Mouse (Mus musculus): ENCODE results near the gene Ugt1a9.
"Not testable (repeated sequence)": the region's sequence is repeated elsewhere in the genome, so short reads cannot be mapped to it uniquely, and the experiment has no call there.

The Ugt1a9 gene

GRCm38 (mm10) chr1:88105656-88106055, 35.1 kb downstream of the Ugt1a9 start:
- no peak for DNase-seq (ENCODE audit: low spot score in 2 of 2)

GRCm38 (mm10) chr1:88109027-88109557, 38.5 kb downstream of the Ugt1a9 start:
- DNase-seq (ENCODE audit: low spot score in 2 of 2): not testable (repeated sequence)

- not testable (repeated sequence) for DNase-seq (ENCODE audit: low spot score in 2 of 2)
Measured at GRCm38 (mm10) chr1:88109604-88110003, 39.0 kb downstream of the Ugt1a9 start.

- not testable (repeated sequence) for DNase-seq (ENCODE audit: low spot score in 2 of 2)
Measured at GRCm38 (mm10) chr1:88112769-88113168, 42.2 kb downstream of the Ugt1a9 start.

- not testable (repeated sequence) for DNase-seq (ENCODE audit: low spot score in 2 of 2)
Measured at GRCm38 (mm10) chr1:88120550-88120949, 50.0 kb downstream of the Ugt1a9 start.

- peak in 1 of 2 experiments; percentile 30 for DNase-seq (ENCODE audit: low spot score in 2 of 2)
Measured at GRCm38 (mm10) chr1:88121521-88121920, 50.9 kb downstream of the Ugt1a9 start.

GRCm38 (mm10) chr1:88125827-88126360, 55.3 kb downstream of the Ugt1a9 start:
- not testable (repeated sequence) for DNase-seq (ENCODE audit: low spot score in 2 of 2)

GRCm38 (mm10) chr1:88129091-88129490, 58.5 kb downstream of the Ugt1a9 start:
- not testable (repeated sequence) for DNase-seq (ENCODE audit: low spot score in 2 of 2)

GRCm38 (mm10) chr1:88130223-88130622, 59.6 kb downstream of the Ugt1a9 start:
- not testable (repeated sequence) for DNase-seq (ENCODE audit: low spot score in 2 of 2)

GRCm38 (mm10) chr1:88133908-88134456, 63.4 kb downstream of the Ugt1a9 start:
- DNase-seq (ENCODE audit: low spot score in 2 of 2): no peak

- DNase-seq (ENCODE audit: low spot score in 2 of 2): not testable (repeated sequence)
Measured at GRCm38 (mm10) chr1:88134457-88135011, 63.9 kb downstream of the Ugt1a9 start, which contains the start of gene Ugt1a6a. Gene Ugt1a6a (plus strand): TSS chr1:88134809.

- DNase-seq (ENCODE audit: low spot score in 2 of 2): not testable (repeated sequence)
Measured at GRCm38 (mm10) chr1:88135229-88135904, 64.8 kb downstream of the Ugt1a9 start.

- DNase-seq (ENCODE audit: low spot score in 2 of 2): no peak
Measured at GRCm38 (mm10) chr1:88136646-88137045, 66.0 kb downstream of the Ugt1a9 start.

- DNase-seq (ENCODE audit: low spot score in 2 of 2): no peak
Measured at GRCm38 (mm10) chr1:88137264-88137663, 66.7 kb downstream of the Ugt1a9 start.

- DNase-seq (ENCODE audit: low spot score in 2 of 2): no peak
Measured at GRCm38 (mm10) chr1:88138145-88138544, 67.5 kb downstream of the Ugt1a9 start.

- not testable (repeated sequence) for DNase-seq (ENCODE audit: low spot score in 2 of 2)
Measured at GRCm38 (mm10) chr1:88140492-88140891, 69.9 kb downstream of the Ugt1a9 start.

- DNase-seq (ENCODE audit: low spot score in 2 of 2): peak; percentile 49 to 80
Measured at GRCm38 (mm10) chr1:88143966-88144675, 73.5 kb downstream of the Ugt1a9 start.

- peak in 1 of 2 experiments; percentile 28 for DNase-seq (ENCODE audit: low spot score in 2 of 2)
Measured at GRCm38 (mm10) chr1:88145278-88145677, 74.7 kb downstream of the Ugt1a9 start.

GRCm38 (mm10) chr1:88150133-88150532, 79.5 kb downstream of the Ugt1a9 start:
- DNase-seq (ENCODE audit: low spot score in 2 of 2): not testable (repeated sequence)

GRCm38 (mm10) chr1:88158430-88158829, 87.8 kb downstream of the Ugt1a9 start:
- no peak for DNase-seq (ENCODE audit: low spot score in 2 of 2)

GRCm38 (mm10) chr1:88165711-88166110, 95.1 kb downstream of the Ugt1a9 start, which contains the start of gene Ugt1a5:
Gene Ugt1a5 (plus strand): TSS chr1:88166012.
- DNase-seq (ENCODE audit: low spot score in 2 of 2): no peak

- not testable (repeated sequence) for DNase-seq (ENCODE audit: low spot score in 2 of 2)
Measured at GRCm38 (mm10) chr1:88172190-88172589, 101.6 kb downstream of the Ugt1a9 start.
